Mouse (Mus musculus): ENCODE measurements around the gene Rp9.

- TF ChIP-seq CTCF (IDR thresholded peaks at IDR 0.05; ENCODE audit: borderline replicate concordance, insufficient read depth, low read length) (no peak), POLR2A (IDR thresholded peaks at IDR 0.05; ENCODE audit: low read depth, low read length) (no peak)
These were observed 14.5 kb downstream of the Rp9 start for GRCm38 (mm10) chr9:22455041-22455440.

All from embryonic fibroblast, embryonic 13.5 days (primary cell).